Mouse (Mus musculus) spleen, adult 12 weeks (tissue): ENCODE data around the gene Cdc42ep5.

Experiments used
- DNase-seq: peaks from one replicate; pipeline ENCODE4 v3.0.0; 2022; ENCODE audit warnings: low spot score

The Cdc42ep5 gene

DNA sequence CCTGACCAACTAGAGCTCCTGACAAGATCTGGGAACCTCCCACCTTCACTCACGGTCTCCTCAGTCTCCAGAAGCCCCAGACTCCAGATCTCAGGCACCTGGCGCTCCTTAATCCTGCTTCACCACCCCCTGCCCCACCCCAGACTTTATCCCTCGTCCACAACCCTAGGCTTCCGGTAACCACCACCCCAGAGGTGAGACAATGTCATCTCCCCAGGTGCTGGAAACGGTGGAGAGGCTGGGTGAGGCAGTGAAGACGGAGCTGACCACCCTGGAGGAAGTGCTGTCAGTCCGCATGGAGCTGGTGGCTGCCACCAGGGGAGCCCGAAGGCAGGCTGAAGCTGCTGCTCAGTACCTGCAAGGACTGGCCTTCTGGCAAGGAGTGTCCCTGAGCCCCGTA lies 39.4 kb downstream of the Cdc42ep5 start:
- no peak for DNase-seq

DNA sequence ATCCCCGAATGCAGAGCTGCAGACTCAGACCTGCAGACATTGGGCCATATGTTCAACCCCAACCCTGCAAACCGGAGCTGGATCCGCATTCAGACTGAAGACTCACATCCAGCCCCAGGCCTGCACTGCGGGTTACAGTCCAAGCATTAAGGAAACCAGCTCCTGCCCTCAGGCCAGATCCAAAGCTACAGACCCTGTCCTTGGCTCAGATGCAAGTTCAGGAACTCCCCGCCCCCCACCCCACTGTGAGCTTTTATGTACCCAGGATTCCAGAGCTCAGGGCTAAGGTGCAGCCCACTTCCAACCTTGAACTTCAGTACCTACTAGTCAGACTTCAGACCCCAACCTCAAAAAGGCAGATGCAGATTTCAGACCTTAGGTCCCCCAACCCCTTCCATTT lies 39.8 kb downstream of the Cdc42ep5 start:
- DNase-seq: no peak

DNA sequence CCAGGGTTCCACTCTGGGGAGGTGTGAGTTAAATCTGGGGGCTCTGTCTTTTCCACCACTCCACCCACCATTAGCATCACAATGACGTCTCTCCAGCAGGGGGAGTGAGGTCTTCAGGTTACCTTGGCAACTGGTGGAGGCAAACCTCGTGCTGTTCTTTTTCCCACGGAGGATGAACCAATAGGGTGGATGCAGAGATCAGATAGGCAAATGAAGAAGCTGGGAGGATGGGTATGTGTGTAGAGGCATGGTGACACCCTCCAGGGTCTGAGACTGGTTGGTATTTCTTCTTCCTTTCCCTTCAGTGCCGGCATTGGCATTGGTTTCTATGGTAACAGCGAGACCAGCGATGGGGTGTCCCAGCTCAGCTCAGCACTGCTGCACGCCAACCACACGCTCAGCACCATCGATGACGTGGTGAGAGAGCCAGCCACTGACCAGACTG lies 40.3 kb downstream of the Cdc42ep5 start:
- DNase-seq: peak; percentile 20

DNA sequence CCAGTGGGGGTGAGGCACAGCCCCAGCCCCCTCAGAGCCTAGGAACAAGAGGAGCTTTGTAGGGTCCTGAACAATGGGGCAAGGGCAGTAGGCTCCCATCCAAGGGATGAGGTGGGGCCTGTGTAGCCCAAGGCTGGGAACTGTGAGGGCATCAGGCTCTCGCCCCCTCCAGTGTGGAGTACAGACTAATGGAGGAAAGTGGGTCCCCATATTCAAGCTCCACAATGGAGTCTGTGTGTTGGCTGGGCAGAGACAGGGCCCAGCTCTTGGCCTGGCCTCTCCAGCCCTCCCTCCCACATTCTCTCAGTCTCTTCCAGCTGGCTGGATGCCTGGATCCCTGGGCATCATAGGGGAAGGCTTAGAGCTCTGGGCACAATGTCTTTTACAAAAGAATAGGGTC lies 40.9 kb downstream of the Cdc42ep5 start:
- DNase-seq: no peak

DNA sequence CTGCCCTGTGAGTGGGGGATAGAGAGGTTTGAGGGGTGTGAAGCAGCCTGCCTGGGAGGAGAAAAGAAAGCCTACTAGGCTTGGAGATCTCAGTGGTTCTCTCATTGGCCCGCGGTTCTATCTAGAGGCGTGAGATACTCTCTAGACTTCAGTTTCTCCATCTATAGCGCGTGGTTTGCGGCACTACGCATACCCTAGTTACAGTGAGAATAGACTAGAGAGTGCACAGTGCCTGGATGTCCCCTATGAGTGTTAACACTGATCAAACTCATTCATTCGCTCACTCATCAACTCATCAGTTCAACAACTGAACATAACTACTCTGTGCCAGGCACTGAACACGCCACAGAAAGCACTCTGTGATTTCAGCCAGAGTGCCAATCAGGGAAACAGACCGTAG lies 41.9 kb downstream of the Cdc42ep5 start:
- no peak for DNase-seq

DNA sequence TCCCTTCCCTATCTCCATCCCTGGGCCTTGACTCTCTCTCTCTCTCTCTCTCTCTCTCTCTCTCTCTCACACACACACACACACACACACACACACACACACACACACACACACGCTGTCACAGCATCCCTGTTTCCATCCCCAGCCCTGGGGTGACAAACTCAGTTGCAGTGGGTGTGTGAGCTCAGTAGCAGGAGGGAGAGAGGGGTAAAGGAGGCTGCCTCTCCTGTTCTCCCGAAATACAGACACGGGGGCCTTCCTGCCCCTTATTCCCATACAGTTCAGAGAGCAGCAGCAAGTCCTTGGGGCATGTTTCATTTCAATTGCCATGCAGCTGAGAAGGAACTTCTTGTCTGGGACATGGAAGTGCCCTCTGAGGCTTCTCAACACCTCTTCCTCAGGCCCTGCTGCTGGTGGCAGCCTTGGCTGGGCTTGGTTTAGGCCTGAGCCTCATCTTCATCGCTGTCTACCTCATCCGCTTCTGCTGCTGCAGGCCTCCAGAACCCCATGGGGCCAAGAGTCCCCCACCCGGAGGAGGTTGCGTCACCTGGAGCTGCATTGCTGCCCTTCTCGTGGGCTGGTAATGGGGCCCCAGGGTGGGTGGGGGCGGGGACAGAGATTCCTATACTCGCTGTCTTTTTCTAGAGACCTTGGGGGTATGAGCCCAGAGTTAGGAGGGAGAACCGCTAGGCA lies 42.4 kb downstream of the Cdc42ep5 start:
- no peak for DNase-seq

DNA sequence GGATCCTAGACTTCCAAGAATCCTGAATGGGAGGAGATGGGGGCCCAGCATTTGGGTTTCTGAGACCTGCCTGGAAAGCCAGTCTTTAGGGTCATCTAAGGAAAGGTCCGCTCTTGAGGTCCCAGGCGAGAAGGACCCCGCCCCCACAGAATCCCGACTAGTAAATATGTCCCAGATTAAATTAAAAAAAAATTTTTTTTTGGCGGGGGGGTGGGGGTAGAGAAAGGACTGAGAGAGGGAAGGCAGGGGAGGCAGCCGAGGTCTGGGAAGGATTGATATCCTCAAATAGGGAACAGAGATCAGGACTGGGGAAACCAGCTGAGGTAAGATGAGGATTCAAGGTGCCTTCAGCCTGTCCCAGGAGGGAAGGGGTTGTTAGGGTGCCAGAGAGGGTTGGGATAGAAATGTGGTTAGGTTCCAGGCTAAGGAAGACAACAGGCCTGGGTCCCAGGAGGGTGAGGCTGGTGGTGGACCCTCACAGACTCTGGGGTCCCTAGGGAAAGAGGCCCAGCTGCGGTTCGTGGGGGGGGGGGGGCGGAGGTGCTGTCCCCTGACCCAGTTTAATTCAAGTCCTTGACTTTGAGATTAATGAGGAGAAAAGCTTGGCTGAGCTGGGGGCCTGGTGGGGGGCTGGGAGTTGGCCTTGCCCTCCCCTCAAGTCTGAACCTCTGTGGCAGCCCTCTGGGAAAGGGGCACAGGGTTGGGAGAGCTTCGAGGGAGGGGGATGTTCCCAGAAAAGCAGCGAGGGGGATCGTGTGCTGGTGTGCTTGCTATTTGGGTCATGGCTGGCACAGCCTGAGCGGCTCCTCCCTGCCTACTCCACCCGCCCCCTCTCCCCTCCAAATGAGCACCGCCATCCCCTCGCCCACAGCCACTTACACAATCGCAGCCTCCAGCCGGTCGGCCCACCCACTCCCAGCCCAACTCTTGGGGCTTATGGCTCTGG lies 44.4 kb downstream of the Cdc42ep5 start:
- no peak for DNase-seq

DNA sequence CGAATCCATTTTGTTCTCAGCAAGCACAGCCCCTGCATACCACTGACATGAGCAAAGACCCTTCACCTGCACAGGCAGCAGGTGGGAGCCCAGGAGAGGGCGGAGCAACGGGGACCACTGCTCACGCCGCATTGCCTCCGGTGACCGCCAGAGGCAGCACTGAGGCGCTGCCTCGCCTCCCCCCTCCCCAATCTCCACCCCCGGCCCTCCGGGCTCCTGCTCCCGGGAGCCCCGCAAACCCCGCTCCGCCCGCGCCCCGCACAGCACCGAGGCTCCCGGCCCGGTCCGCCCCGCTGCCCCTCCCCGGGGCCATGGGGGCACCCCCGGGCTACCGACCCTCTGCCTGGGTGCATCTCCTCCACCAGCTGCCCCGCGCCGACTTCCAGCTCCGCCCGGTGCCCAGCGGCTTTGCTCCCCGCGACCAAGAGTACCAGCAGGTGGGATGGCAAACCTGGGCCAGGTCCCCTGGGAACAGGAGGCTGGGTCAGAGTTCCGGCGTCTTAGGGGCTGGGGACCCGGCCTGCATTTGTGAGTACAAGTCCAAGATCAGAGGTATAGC lies 45.2 kb downstream of the Cdc42ep5 start, which contains the start of gene Ttyh1:
Gene Ttyh1 (plus strand): TSS at position 65 of the 559 bp plus-strand sequence.
- no peak for DNase-seq

DNA sequence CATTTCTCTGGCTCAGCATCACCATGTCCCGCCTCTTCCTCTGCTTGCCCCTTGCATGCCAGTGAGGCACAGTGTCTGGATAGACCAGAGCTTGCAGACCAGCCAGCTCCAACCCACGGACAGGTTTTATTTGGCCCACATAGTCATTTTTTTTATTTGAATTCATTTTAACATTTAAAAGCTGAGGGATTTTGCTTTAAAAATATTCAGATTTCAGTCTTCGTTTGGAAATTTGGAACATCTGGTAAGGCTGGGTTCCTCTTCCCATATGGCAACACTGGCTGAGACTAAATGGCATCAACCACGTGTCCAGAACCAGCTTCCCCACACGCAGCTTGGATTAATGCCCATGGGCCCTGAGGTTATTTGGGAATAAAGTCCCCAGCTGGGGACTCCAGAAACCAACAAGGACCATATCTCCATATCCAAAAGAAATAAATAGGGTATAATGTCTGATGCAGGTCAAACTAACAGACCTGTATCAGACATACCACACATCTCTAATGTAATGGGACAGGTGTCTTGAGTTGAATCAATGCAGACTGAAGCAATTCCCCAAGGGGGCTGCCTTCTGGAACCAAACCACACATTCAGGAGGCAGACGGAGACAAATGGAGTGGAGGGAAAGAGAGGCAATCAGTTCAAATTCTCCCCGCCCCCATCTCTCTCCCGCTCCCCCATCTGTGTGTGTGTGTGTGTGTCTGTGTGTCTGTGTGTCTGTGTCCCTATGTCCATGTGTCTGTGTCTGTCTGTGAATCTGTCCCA lies 47.4 kb downstream of the Cdc42ep5 start:
- DNase-seq: no peak

DNA sequence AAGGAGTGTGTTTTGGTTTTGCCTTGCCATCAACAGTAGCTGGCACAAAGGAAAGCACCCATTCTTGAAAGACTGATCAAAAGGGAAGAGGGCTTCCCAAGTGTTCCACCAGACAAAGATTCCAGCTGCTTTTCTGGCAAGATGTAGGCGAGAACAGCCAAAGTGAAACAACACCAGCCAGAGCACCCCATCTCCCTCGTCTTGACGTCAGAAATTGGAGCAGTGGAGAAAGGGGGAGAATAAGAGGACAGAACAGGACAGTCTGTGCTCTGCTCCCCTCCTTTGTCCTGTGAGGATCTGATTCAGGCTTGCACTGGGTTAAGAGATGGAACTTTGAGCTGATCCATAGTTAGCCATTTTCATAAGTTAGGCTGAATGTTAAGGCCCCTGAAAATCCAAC lies 52.9 kb downstream of the Cdc42ep5 start:
- no peak for DNase-seq

DNA sequence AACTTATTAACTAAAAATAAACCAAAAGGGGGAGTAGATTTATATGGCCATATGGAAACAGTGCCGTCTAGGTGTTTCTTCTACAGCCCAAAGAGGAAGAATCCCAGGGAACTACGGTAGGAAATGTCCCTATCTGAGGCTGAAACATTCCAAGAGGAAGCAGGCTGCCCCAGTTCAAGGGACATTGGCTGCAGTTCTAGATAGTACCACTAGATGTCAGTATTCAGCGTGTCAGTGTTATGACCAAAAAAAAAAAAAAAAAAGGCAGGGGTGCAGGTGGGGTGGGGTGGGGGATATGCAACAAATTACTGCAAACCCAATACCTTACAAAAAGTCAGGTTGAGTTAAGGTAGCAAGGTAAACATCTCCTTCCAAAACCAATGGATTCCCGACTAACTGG lies 61.2 kb downstream of the Cdc42ep5 start:
- DNase-seq: no peak
